Mouse (Mus musculus) liver, adult 10 weeks (tissue): Measurements from ENCODE around the gene Nepn. TPM values are rescaled to one million over a fixed set of nuclear protein-coding genes. Genes with fewer than 3 reads are reported as not detected.

Source experiments
- polyA plus RNA-seq: library from polyadenylated mRNA; stranded (reverse); fragments of 350-450 nt; fragmentation: Illumina TruSeq; extraction: RNeasy Lipid Tissue Mini Kit (QIAGEN cat#74804); gene quantifications from one replicate; pipeline ENCODE4 v1.2.3, GENCODE M21; 2014; ENCODE audit warnings: low read depth, low replicate concordance

Nepn gene
- polyA plus RNA-seq, result not detected

DNA sequence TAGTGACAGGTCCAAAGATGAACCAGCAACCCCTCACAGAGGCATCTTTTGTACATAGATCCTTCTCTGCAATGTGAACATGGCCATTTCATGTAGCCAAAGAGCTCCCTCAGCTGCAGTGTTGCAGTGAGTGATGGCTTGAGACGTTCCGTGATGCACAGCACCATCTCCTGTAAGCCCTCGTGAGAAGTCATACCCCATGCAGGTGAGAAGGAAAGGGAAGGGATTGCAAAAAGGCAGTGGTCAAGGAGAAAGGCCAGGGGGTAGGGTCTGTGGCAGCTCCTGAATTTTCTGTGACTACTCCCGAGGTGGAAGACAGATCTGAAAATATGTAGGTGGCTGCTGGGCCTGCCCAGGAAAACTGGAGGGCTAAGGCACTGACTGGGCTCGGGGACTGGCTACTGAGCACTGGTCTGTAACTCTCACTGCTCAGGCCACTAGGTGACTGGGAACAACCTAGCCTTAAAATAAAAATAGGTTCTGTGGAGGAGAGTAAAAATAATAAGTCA is at the start of gene Nepn:
TSS of gene Nepn (plus strand) at position 51 of the 509 bp plus-strand sequence.

DNA sequence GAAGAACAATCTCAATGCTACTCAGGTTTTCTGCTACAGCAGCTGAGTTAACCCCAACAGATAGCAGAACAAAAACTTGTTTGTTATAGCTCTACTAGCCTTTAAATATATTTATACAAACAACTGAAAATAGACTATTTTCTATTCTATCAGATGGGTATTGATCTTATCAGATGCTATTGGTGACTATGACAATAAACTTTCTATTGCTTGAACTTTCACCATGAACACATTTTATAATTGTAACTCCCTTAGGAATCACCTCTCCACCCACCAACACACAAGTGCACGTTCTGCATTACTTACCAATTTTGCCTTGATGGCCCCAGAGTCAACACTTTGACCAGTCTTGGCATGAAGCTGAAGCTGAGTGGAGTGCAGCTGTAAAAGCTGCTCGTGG is 30.3 kb upstream of the Nepn start, which contains the start of gene Gm26741:
TSS of gene Gm26741 (plus strand) at position 301 of the 400 bp plus-strand sequence.

DNA sequence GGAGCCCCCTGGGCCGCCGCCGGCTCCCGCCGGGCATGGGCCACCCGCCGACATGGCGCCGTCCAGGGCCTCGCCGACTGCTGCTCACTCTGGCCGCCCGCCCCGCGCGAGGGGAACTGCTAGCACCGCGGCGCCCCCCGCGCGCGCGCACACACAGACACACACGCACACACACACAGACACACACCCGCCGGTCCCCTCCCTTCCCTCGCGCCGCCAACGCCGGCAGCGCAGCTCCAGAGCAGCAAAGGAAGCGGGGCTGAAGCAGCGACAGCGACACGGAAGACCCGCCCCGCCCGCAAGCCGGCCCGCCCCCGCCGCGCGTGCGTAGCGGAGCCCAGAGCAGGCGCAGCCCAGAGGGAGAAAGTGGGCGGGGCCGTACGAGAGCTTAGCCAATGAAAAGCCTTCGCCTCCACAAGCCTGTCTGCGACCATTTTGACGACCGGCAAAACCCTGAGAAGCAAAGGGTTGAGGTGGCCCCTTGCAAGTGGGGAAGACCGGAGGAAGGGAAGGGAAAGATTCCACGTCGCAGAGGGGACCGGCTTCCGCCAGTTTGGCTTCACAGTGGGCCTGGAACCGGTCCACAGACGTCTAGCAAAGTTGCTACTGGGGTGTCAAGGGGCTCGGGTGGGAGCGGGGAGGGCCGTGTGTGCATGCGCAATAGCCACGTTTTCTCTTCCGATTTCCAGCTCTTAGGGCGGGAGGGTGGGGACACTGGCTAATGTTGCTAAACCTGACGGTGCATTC is 6.8 kb upstream of the Nepn start, which contains the start of gene Gopc:
TSS of gene Gopc (minus strand) at position 280 of the 747 bp plus-strand sequence.

DNA sequence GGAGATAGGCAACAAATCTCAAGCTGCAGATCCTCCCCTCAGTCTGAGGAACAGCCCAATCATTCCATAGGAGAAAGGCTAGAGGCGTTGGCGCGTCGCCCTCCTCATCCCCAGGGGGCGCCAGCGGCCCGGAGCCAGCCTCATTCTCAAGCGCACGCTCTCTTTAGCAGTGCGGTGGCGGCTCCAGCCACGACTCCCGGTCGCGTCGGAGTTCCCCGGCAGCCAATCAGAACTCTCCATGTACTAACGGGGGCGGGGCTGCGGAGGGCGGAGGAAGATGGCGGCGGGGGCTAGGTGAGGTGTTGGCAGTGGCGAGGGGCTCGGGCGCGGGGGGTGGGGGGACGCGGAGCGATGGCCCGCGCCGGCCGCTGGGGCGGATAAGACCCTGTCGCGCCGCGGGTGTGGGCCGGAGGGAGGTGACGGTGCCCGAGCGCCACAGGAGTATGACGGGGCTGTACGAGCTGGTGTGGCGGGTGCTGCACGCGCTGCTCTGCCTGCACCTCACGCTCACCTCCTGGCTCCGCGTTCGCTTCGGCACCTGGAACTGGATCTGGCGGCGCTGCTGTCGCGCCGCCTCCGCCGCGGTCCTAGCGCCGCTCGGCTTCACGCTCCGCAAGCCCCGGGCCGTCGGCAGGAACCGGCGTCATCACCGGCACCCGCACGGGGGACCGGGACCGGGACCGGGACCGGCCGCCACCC is 28.7 kb downstream of the Nepn start, which contains the start of gene Nus1:
TSS of gene Nus1 (plus strand) at position 249 of the 699 bp plus-strand sequence.

Other genes starting within 250 kb of the Nepn start
- not detected for gene Ros1, start 193.7 kb upstream of the Nepn start, polyA plus RNA-seq
- 3.4 TPM for gene Dcbld1, start 155.4 kb upstream of the Nepn start, polyA plus RNA-seq
- not detected for gene Gm26741, start 30.2 kb upstream of the Nepn start, polyA plus RNA-seq
- 32.6 TPM for gene Gopc, start 6.8 kb upstream of the Nepn start, polyA plus RNA-seq
- 55.5 TPM for gene Nus1, start 28.6 kb downstream of the Nepn start, polyA plus RNA-seq